Mouse (Mus musculus) CH12.LX (cell line): Measurements from ENCODE around the gene Olfr1362. TPM values are rescaled to one million over a fixed set of nuclear protein-coding genes. Genes with fewer than 3 reads are reported as not detected.

Source experiments
- DNase-seq: peaks from one replicate; pipeline ENCODE4 v3.0.0-alpha.2; 2013; ENCODE audit errors: extremely low read depth
- H3K27ac ChIP-seq: 2 replicates; pipeline ENCODE4 v1.5.1; 2012; ENCODE audit warnings: low read depth, mild to moderate bottlenecking, control low read depth, moderate library complexity; ENCODE audit not compliant: insufficient read depth
- H3K27me3 ChIP-seq: replicated peaks from 2 replicates; pipeline ENCODE3; 2012; ENCODE audit warnings: inconsistent platforms
- H3K36me3 ChIP-seq, 2 experiments: replicated peaks in 1 of 2; 2 replicates each; pipeline versions ENCODE3 to v1.6.1; 2012; ENCODE audit warnings: inconsistent platforms in 1 of 2, low read length in 1 of 2, mild to moderate bottlenecking in 1 of 2, mixed read lengths in 1 of 2, moderate library complexity in 1 of 2; ENCODE audit not compliant: control insufficient read depth in 1 of 2, insufficient read depth in 1 of 2
- H3K4me1 ChIP-seq, 2 experiments: 2 replicates each; pipeline ENCODE4 v1.6.1; 2012; ENCODE audit warnings: inconsistent platforms in 1 of 2, moderate library complexity in 1 of 2; ENCODE audit not compliant: insufficient read depth in 2 of 2, control insufficient read depth in 1 of 2
- H3K4me2 ChIP-seq: 2 replicates; pipeline ENCODE4 v1.6.1; 2012; ENCODE audit warnings: low read depth, mild to moderate bottlenecking, control low read depth; ENCODE audit not compliant: poor library complexity, insufficient read depth, severe bottlenecking
- H3K4me3 ChIP-seq, 3 experiments: fragments of 150-350 bp in 1 of 3; sonication (generic) in 1 of 3; replicated peaks in 1 of 3; 2 replicates each; pipeline versions ENCODE3 to v1.5.1; 2011 to 2012; ENCODE audit warnings: low read depth in 2 of 3, low read length in 2 of 3, mild to moderate bottlenecking in 2 of 3, moderate library complexity in 2 of 3, control low read depth in 1 of 3, improper control_type of control experiment in 1 of 3, inconsistent platforms in 1 of 3, mixed read lengths in 1 of 3; ENCODE audit not compliant: poor library complexity in 1 of 3
- H3K79me2 ChIP-seq: replicated peaks from 2 replicates; pipeline ENCODE4 v1.6.1; 2012; ENCODE audit warnings: mild to moderate bottlenecking, moderate library complexity; ENCODE audit not compliant: control insufficient read depth, poor library complexity, insufficient read depth, severe bottlenecking; ENCODE audit errors: extremely low read depth
- H3K9ac ChIP-seq: 2 replicates; pipeline ENCODE4 v1.6.1; 2012; ENCODE audit warnings: low read depth, mild to moderate bottlenecking, control low read depth, moderate library complexity; ENCODE audit not compliant: insufficient read depth
- H3K9me3 ChIP-seq: replicated peaks from 2 replicates; pipeline ENCODE3; 2012; ENCODE audit warnings: low read length, inconsistent platforms, mixed read lengths
- CHD1 ChIP-seq: IDR thresholded peaks from 2 replicates; pipeline ENCODE4 v1.6.1; 2012; ENCODE audit warnings: low read depth, low read length, improper control_type of control experiment, inconsistent platforms
- CTCF ChIP-seq, 2 experiments: IDR thresholded peaks in 1 of 2; conservative IDR thresholded peaks in 1 of 2; 2 replicates each; pipeline ENCODE4 v1.5.1; 2011 to 2012; ENCODE audit warnings: low read depth in 2 of 2, low read length in 2 of 2, improper control_type of control experiment in 1 of 2, inconsistent platforms in 1 of 2, mild to moderate bottlenecking in 1 of 2, moderate library complexity in 1 of 2
- E2F4 ChIP-seq: IDR thresholded peaks from 2 replicates; pipeline ENCODE4 v1.6.1; 2011; ENCODE audit warnings: low read depth, low read length, improper control_type of control experiment; ENCODE audit not compliant: insufficient replicate concordance
- ELF1 ChIP-seq: IDR thresholded peaks from 2 replicates; pipeline ENCODE4 v1.6.1; 2014; ENCODE audit warnings: low read depth, mild to moderate bottlenecking, inconsistent platforms, low read length, improper control_type of control experiment
- EP300 ChIP-seq: IDR thresholded peaks from 2 replicates; pipeline ENCODE4 v1.6.1; 2011; ENCODE audit warnings: low read length, improper control_type of control experiment
- ETS1 ChIP-seq: conservative IDR thresholded peaks from 2 replicates; pipeline ENCODE4 v1.6.1; 2012; ENCODE audit warnings: low read depth, mild to moderate bottlenecking, inconsistent platforms, low read length, improper control_type of control experiment, moderate library complexity
- IRF4 ChIP-seq: IDR thresholded peaks from 2 replicates; pipeline ENCODE4 v1.6.1; 2014; ENCODE audit warnings: low read depth, mild to moderate bottlenecking, inconsistent platforms, low read length, improper control_type of control experiment
- JUN ChIP-seq: IDR thresholded peaks from 2 replicates; pipeline ENCODE4 v1.6.1; 2011; ENCODE audit warnings: low read depth, mild to moderate bottlenecking, low read length, improper control_type of control experiment, moderate library complexity; ENCODE audit not compliant: insufficient read depth
- JUND ChIP-seq: conservative IDR thresholded peaks from 2 replicates; pipeline ENCODE4 v1.6.1; 2011; ENCODE audit warnings: low read depth, low read length, improper control_type of control experiment
- MAFK ChIP-seq: IDR thresholded peaks from 2 replicates; pipeline ENCODE4 v1.6.1; 2011; ENCODE audit warnings: low read length, improper control_type of control experiment; ENCODE audit not compliant: insufficient replicate concordance
- MAX ChIP-seq: IDR thresholded peaks from 2 replicates; pipeline ENCODE4 v1.6.1; 2011; ENCODE audit warnings: low read length, improper control_type of control experiment
- MAZ ChIP-seq: IDR thresholded peaks from 2 replicates; pipeline ENCODE4 v1.6.1; 2012; ENCODE audit warnings: low read depth, mild to moderate bottlenecking, inconsistent platforms, low read length, improper control_type of control experiment, moderate library complexity
- MEF2A ChIP-seq: IDR thresholded peaks from 2 replicates; pipeline ENCODE4 v1.6.1; 2014; ENCODE audit warnings: low read depth, mild to moderate bottlenecking, inconsistent platforms, low read length, improper control_type of control experiment, borderline replicate concordance
- MXI1 ChIP-seq: IDR thresholded peaks from 2 replicates; pipeline ENCODE4 v1.6.1; 2011; ENCODE audit warnings: mild to moderate bottlenecking, low read depth, low read length, improper control_type of control experiment
- MYC ChIP-seq: IDR thresholded peaks from 2 replicates; pipeline ENCODE4 v1.6.1; 2011; ENCODE audit warnings: low read depth, mild to moderate bottlenecking, improper control_type of control experiment, low read length
- NELFE ChIP-seq: IDR thresholded peaks from 2 replicates; pipeline ENCODE4 v1.6.1; 2011; ENCODE audit warnings: low read depth, low read length, improper control_type of control experiment
- NRF1 ChIP-seq: IDR thresholded peaks from 2 replicates; pipeline ENCODE4 v1.6.1; 2014; ENCODE audit warnings: low read depth, mild to moderate bottlenecking, inconsistent platforms, low read length, improper control_type of control experiment, moderate library complexity
- POLR2AphosphoS2 ChIP-seq: IDR thresholded peaks from 2 replicates; pipeline ENCODE4 v1.6.1; 2011; ENCODE audit warnings: low read depth, low read length, improper control_type of control experiment
- RCOR1 ChIP-seq: conservative IDR thresholded peaks from 2 replicates; pipeline ENCODE4 v1.6.1; 2012; ENCODE audit warnings: low read depth, mild to moderate bottlenecking, inconsistent platforms, low read length, improper control_type of control experiment
- SIN3A ChIP-seq: IDR thresholded peaks from 2 replicates; pipeline ENCODE4 v1.6.1; 2012; ENCODE audit warnings: low read length, improper control_type of control experiment, inconsistent platforms
- TBP ChIP-seq: conservative IDR thresholded peaks from 2 replicates; pipeline ENCODE4 v1.6.1; 2011; ENCODE audit warnings: low read depth, low read length, improper control_type of control experiment
- USF1 ChIP-seq: IDR thresholded peaks from 2 replicates; pipeline ENCODE4 v1.6.1; 2014; ENCODE audit warnings: low read depth, mild to moderate bottlenecking, inconsistent platforms, low read length, improper control_type of control experiment
- ZC3H11A ChIP-seq: IDR thresholded peaks from 2 replicates; pipeline ENCODE4 v1.6.1; 2012; ENCODE audit warnings: low read depth, mild to moderate bottlenecking, inconsistent platforms, low read length, improper control_type of control experiment
- ZNF384 ChIP-seq: IDR thresholded peaks from 2 replicates; pipeline ENCODE4 v1.6.1; 2012; ENCODE audit warnings: low read depth, low read length, improper control_type of control experiment, inconsistent platforms
- dilution Hi-C: fragments of 300-500 bp; cut with MboI; formaldehyde crosslinking; loops from 2 replicates; pipeline ENCODE4 v1.14.3; 2020; ENCODE audit warnings: low sequenced_read_pairs; ENCODE audit not compliant: extremely low pct_unique_long_range_greater_than_20kb, extremely low pct_ligation_motif_present
- in situ Hi-C: fragments of 300-500 bp; cut with MboI; formaldehyde crosslinking; loops from 3 replicates; pipeline ENCODE4 v1.14.3; 2019; ENCODE audit warnings: low sequenced_read_pairs, low pct_ligation_motif_present, low pct_unique_long_range_greater_than_20kb, mixed read lengths
- polyA plus RNA-seq: library from polyadenylated mRNA; unstranded; fragments of >175 nt; gene quantifications from 2 replicates; pipeline ENCODE4 v1.2.1, GENCODE M21; 2012; ENCODE audit warnings: low read depth; ENCODE audit not compliant: insufficient read length
- total RNA-seq, 2 experiments: library from RNA; depleted of rRNA; stranded (reverse); fragments of 300-350 nt in 1 of 2; fragments of >200 nt in 1 of 2; gene quantifications; 2 replicates each; pipeline ENCODE4 v1.2.3; 2012 to 2014

Gene Olfr1362
- total RNA-seq (2012; rRNA removed) (not detected in 2 replicates), total RNA-seq (2014; rRNA removed) (not detected in 2 replicates), polyA plus RNA-seq (not detected in 2 replicates)

DNA sequence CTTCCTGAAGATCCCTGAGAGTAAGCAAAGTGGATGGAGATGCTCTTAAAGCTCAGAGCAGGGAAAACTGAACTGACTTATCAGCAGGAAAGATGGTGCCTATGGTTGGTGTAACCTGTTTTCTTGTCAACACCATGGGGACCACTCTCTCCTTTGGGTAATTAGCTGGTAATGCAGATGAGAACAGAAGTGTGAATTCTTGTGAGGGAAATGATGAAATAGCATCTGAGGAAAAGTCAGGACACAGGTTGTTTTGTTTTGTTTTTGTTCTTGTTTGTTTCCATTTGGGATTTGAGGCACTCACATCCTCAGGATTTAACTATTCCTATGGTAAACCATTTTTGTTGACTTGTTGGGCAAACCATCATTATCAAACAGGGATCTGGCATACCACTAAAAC is at the start of gene Olfr1362:
Olfr1362 (minus strand) TSS at position 101 of the 400 bp plus-strand sequence.
- Histone ChIP-seq H3K4me3 (no peak within 1 kb of the TSS), H3K9ac (no peak within 1 kb of the TSS), H3K4me2 (no peak within 1 kb of the TSS), H3K4me1 (no peaks in the 10 kb centered on the region), H3K27ac (no peak within 1 kb of the TSS), H3K27me3 (no peaks in the 10 kb centered on the region), H3K36me3 (no peaks in the 10 kb centered on the region), H3K79me2 (no peaks in the 10 kb centered on the region), H3K9me3 (no peaks in the 10 kb centered on the region)
- dilution Hi-C loops = no loop called here
- DNase-seq = no peak
- in situ Hi-C loops = no loop called here
- TF ChIP-seq MXI1 (no peak), USF1 (no peak)

DNA sequence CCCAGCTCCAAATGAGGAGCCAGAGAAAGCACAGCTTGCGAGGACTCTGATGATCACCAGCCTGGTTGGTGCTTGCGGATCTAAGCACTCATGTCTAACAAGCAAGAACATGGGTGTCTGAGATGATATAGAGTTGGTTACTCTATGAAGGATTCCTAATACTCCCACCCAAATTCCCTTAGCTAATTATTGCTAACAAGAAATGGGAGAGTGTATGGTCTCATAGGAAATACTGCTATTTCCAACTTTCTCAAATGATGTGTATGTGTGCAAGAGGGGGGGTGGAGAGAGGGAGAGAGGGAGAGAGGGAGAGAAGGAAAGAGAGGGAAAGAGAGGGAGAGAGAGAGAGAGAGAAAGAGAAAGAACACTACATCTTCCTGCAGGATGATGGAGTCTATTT is 49.5 kb upstream of the Olfr1362 start, which contains the start of gene Olfr1361:
Olfr1361 (minus strand) TSS at position 101 of the 400 bp plus-strand sequence.
- Histone ChIP-seq H3K27me3 (peaks cover 1% of the 10 kb centered on the region), H3K36me3 (no peaks in the 10 kb centered on the region)
- no peak for TF ChIP-seq RCOR1
- TF ChIP-seq EP300 = no peak
- no peak for TF ChIP-seq NELFE
- TF ChIP-seq SIN3A = no peak
- no peak for TF ChIP-seq CHD1
- no peak for TF ChIP-seq MYC
- no peak for TF ChIP-seq TBP
- no peak for TF ChIP-seq NRF1
- TF ChIP-seq CTCF (conservative IDR thresholded peaks at IDR 0.05 in 1 of 2, IDR thresholded peaks at IDR 0.05 in 1 of 2; ENCODE audit: low read depth in 2 of 2, low read length in 2 of 2) = no peak
- TF ChIP-seq MAFK = no peak
- TF ChIP-seq IRF4 = no peak
- TF ChIP-seq USF1 = no peak
- no peak for TF ChIP-seq ZNF384

DNA sequence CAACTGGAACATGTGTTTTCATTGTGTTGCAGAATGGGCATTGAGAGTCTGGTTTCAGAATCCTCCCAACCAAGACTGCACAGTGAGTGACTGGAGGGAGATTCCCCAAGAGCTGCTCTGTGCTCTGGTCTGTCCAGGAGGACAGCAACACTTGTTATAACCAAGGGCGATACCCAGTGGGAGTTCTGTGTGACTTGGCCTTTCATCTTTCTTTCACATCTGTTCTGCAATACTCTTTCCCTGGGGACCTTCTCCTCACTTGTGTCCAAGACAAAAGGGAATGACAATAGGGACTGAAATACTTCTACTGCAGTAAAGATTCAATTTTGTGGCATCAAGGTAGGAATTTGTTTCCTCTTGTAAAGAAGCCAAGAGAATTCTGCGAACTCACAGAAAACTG is 28.6 kb upstream of the Olfr1362 start, which contains the start of gene Olfr11:
Olfr11 (minus strand) TSS at position 101 of the 400 bp plus-strand sequence.
- H3K9me3 ChIP-seq = no peaks in the 10 kb centered on the region
- peaks cover 3 to 16% of the 10 kb centered on the region in 2 experiments; a peak in 3 of 4 replicates for H3K4me1 ChIP-seq
- H3K4me2 ChIP-seq = peak within 1 kb of the TSS; percentile 13
- H3K27me3 ChIP-seq = no peaks in the 10 kb centered on the region
- in situ Hi-C loops = no loop called here
- DNase-seq = peak; percentile 29
- no peaks in the 10 kb centered on the region for H3K36me3 ChIP-seq
- H3K4me3 ChIP-seq = no peak within 1 kb of the TSS
- TF ChIP-seq SIN3A = no peak
- no peak for TF ChIP-seq MEF2A
- TF ChIP-seq MAX = no peak
- no peak for TF ChIP-seq ELF1
- TF ChIP-seq NELFE = no peak
- TF ChIP-seq JUND = no peak
- no peak for TF ChIP-seq ETS1
- TF ChIP-seq POLR2AphosphoS2 = no peak
- no peak for TF ChIP-seq CHD1
- no peak for TF ChIP-seq MAZ
- TF ChIP-seq NRF1 = no peak
- no peak for TF ChIP-seq ZC3H11A
- no peak for TF ChIP-seq E2F4
- no peak for TF ChIP-seq JUN
- TF ChIP-seq USF1 = no peak
- TF ChIP-seq, all 38 proteins: peak for 0
- dilution Hi-C loops = no loop called here
- H3K79me2 ChIP-seq = no peaks in the 10 kb centered on the region
- H3K9ac ChIP-seq = no peak within 1 kb of the TSS
- no peak within 1 kb of the TSS for H3K27ac ChIP-seq

More for the DNA sequence above, 49.5 kb upstream of the Olfr1362 start, which contains the start of gene Olfr1361:
- no peak for DNase-seq
- H3K4me3 ChIP-seq = no peak within 1 kb of the TSS
- dilution Hi-C loops = no loop called here
- H3K9ac ChIP-seq = no peak within 1 kb of the TSS
- H3K79me2 ChIP-seq = no peaks in the 10 kb centered on the region
- H3K4me1 ChIP-seq = peaks cover 0 to 3% of the 10 kb centered on the region in 2 experiments; a peak in 1 of 4 replicates
- no peak within 1 kb of the TSS for H3K27ac ChIP-seq
- in situ Hi-C loops = no loop called here
- no peak within 1 kb of the TSS for H3K4me2 ChIP-seq
- no peaks in the 10 kb centered on the region for H3K9me3 ChIP-seq
